Mouse (Mus musculus): ENCODE results near the gene Col2a1. TPM values are rescaled to one million over a fixed set of nuclear protein-coding genes. Genes with fewer than 3 reads are reported as not detected.

Gene Col2a1
- total RNA-seq (2017) = not detected in 2 replicates

DNA sequence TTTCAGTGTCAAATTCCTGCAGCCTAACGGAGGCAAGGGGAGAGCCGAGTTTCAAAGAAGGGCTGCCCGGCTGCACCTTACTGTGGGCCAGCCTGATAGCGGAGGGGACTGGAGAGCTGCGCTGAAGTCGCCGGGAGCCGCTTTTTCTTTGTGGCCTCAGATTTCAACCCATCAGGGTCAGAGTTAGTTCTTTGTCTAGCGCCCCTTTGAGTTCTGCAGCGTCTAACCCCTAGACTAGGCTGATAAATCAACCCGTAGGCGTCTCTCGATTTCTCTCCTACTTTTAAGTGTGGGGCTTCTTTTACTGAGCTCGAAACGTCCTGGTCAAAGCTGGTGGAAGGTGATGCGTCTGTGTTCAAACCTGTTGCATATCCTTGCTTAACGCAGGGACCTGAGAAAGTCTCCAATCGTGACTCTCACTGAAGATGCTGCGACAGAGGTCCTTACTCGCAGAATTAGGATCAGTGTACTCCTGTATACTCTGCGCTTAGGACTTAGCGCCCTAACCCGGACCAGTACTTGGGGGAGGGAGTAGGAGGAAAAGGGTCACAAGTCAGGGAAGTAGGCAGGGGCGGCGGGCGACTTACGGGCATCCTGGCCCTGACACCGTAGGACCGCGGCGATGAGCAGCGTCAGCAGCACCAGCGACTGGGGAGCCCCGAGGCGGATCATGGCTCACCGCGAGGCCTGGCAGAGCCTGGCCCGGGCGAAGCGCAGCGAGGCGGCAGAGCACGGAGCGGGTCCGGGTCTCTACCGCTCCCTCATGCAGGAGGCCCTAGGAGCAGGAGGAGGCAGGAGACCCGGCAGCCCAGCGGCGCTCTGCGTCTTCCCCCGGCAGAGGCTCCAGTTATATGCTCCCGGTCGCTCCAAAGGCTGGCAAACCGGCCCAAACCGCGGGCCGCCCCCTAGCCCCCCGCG, at the start of gene Col2a1:
Gene Col2a1, minus strand, starts transcription at position 874 of the 918 bp plus-strand sequence.
- ATAC-seq (ENCODE audit: extremely low read depth, insufficient number of reproducible peaks, low FRiP score, poor library complexity, severe bottlenecking) = no peak

GRCm38 (mm10) chr15:98051685-98052084, 47.2 kb upstream of the Col2a1 start:
- no peak for ATAC-seq (ENCODE audit: extremely low read depth, insufficient number of reproducible peaks, low FRiP score, poor library complexity, severe bottlenecking)

- no peak for ATAC-seq (ENCODE audit: extremely low read depth, insufficient number of reproducible peaks, low FRiP score, poor library complexity, severe bottlenecking)
Measured at GRCm38 (mm10) chr15:98048918-98049700, 44.6 kb upstream of the Col2a1 start.

DNA sequence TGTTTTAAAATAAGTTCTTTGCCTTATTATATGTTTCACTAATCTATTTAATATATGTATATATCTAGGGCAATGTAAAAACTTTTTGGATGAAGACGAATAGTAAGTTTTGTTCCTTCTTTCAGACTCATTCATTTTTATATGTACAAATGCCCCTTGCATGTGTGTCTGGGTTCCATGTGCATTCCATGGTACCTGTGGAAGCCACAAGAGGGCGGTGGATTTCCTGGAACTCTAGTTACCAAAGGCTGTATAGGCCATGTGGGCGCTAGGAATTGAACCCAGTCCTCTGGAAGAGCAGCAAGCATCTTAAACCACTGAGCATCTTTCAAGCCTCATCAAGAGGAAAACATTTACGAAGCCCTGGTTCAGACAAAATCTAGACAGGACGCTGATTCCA, 39.9 kb upstream of the Col2a1 start:
- ATAC-seq (ENCODE audit: extremely low read depth, insufficient number of reproducible peaks, low FRiP score, poor library complexity, severe bottlenecking) = no peak

- ATAC-seq (ENCODE audit: extremely low read depth, insufficient number of reproducible peaks, low FRiP score, poor library complexity, severe bottlenecking) = no peak
Measured at GRCm38 (mm10) chr15:98043967-98044366, 39.5 kb upstream of the Col2a1 start.

- ATAC-seq (ENCODE audit: extremely low read depth, insufficient number of reproducible peaks, low FRiP score, poor library complexity, severe bottlenecking) = no peak
Measured at GRCm38 (mm10) chr15:98042508-98042907, 38.0 kb upstream of the Col2a1 start.

GRCm38 (mm10) chr15:98039682-98040081, 35.2 kb upstream of the Col2a1 start:
- ATAC-seq (ENCODE audit: extremely low read depth, insufficient number of reproducible peaks, low FRiP score, poor library complexity, severe bottlenecking) = no peak

GRCm38 (mm10) chr15:98036578-98036977, 32.1 kb upstream of the Col2a1 start:
- ATAC-seq (ENCODE audit: extremely low read depth, insufficient number of reproducible peaks, low FRiP score, poor library complexity, severe bottlenecking) = no peak

- no peak for ATAC-seq (ENCODE audit: extremely low read depth, insufficient number of reproducible peaks, low FRiP score, poor library complexity, severe bottlenecking)
Measured at GRCm38 (mm10) chr15:98035076-98035755, 30.7 kb upstream of the Col2a1 start.

DNA sequence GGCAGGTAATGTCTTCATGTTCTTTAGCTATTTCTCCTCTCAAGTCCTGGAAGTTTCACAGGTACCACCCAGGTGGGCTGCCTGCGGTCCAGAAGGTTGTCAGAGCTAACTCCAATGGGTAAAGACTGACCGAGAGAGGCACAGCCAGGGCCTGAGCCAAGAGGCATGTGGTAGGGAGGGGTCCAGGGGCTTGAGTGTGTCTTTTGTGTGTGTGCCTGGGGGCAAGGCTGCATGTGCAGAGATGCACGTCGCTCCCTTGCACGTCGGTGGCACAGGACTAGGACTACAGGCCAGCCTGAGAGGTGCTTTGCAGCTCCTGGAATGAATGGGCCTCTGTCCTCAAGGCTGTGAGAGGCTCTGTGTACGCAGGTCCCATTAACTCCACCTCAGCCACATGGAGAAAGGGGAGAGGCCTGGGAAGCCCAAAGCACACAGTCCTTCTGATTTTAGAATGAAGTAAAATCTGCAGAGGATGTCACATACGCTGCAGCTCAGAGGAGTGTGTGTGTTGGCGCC, 28.8 kb upstream of the Col2a1 start:
- ATAC-seq (ENCODE audit: extremely low read depth, insufficient number of reproducible peaks, low FRiP score, poor library complexity, severe bottlenecking) = no peak

- no peak for ATAC-seq (ENCODE audit: extremely low read depth, insufficient number of reproducible peaks, low FRiP score, poor library complexity, severe bottlenecking)
Measured at GRCm38 (mm10) chr15:98029798-98030197, 25.3 kb upstream of the Col2a1 start.

DNA sequence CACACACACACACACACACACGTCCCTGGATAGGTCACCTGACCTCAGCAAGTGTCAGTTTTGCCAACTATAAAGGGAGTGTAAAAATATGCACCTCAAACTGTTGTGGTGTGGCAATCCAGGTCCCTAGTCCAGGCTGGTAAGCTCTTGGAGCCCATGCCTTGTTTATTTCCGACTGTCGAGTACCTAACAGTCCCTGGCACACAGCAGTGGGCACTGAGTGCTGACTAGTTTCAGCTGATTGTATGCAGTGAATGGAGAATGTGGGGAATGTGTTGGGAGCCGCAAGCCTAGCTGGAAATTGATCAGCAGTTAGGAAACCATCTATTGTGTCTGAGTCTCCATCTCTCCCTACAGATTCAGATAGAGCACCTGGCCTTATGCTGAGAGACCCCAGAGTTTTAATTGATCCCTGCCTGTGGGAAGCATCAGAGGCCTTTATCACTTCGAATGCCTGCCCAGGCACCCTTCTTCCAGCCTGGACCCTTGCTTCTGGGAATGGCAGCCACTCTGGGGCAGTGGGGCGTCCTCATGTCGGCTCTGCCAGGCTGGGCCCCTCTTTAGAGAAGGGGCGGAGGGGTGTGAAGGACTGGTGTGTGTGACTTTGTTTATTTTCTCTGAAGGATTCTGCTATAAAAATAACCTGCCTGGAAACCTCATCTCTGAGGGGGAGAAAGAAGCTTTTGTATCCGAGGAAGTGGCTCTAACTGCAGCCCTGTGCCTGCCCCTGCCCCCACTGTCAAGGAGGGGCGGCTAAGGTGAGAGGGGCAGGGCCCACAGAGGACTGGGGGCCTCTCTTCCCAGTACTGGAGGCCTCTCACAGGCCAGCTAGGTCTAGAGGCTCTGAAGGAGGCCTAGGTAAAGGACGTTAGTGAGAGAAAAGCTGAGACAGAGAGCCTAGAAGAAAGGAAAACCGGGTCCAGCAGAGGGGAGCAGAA, 22.7 kb upstream of the Col2a1 start:
- no peak for ATAC-seq (ENCODE audit: extremely low read depth, insufficient number of reproducible peaks, low FRiP score, poor library complexity, severe bottlenecking)

DNA sequence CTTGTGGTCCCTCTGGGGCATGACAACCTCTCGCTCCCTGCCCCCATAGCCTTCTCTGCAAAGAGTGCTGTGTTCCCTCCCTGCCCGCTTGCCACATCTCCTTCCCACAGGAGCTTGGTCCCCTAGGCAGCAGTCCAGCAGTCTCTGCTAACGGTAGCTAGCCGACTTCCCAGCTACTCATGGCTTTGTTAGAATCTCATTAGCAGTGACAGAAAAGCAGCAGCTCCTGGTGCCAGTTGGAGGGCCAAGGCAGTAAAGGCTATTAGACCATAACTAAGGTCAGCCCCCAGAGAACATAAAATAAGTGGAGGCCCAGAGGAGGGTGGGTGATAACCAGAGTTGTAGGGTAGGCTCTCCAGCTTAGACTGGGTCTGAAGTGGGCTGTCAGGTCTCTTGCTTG, 21.1 kb upstream of the Col2a1 start:
- ATAC-seq (ENCODE audit: extremely low read depth, insufficient number of reproducible peaks, low FRiP score, poor library complexity, severe bottlenecking) = no peak

DNA sequence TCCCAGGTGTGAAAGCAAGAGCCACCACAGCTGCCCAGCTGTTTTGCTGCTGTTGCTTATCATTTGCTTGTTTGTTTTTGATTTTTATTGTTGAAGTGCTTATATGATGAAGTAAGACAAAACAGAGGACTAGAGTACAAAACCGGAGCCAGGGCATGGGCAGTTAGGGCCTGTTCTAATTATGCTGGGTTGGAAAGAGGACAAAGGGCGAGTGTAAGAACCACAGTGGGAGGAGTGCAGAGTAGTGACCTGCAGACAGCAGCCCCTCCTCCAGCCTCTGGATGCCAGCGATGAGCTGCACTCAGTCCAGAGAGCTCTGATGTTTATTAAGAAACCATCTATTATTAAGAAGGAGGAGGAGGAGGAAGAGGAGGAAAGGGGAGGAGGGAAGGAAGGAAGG, 18.6 kb upstream of the Col2a1 start:
- ATAC-seq (ENCODE audit: extremely low read depth, insufficient number of reproducible peaks, low FRiP score, poor library complexity, severe bottlenecking) = no peak

DNA sequence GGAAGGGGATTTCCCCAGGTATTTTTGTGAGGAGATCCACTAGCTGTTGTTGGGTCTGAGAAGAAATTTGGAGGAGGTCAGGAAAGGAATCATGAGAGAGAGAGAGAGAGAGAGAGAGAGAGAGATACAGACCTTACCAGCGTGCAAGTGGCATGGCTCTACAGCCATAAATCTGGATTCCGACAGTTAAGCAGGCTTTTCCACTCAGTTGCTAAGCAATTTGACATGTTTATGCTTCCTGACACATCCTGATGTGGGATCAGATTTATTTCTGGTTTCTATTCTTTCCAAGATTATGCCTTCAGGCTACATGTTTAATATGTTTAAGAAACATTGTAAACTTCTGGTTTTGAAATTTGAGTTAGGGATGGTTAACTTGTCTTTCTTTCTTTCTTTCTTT, 17.4 kb upstream of the Col2a1 start:
- no peak for ATAC-seq (ENCODE audit: extremely low read depth, insufficient number of reproducible peaks, low FRiP score, poor library complexity, severe bottlenecking)

- ATAC-seq (ENCODE audit: extremely low read depth, insufficient number of reproducible peaks, low FRiP score, poor library complexity, severe bottlenecking) = no peak
Measured at GRCm38 (mm10) chr15:98019047-98019446, 14.6 kb upstream of the Col2a1 start.

GRCm38 (mm10) chr15:98017925-98018324, 13.4 kb upstream of the Col2a1 start:
- no peak for ATAC-seq (ENCODE audit: extremely low read depth, insufficient number of reproducible peaks, low FRiP score, poor library complexity, severe bottlenecking)

DNA sequence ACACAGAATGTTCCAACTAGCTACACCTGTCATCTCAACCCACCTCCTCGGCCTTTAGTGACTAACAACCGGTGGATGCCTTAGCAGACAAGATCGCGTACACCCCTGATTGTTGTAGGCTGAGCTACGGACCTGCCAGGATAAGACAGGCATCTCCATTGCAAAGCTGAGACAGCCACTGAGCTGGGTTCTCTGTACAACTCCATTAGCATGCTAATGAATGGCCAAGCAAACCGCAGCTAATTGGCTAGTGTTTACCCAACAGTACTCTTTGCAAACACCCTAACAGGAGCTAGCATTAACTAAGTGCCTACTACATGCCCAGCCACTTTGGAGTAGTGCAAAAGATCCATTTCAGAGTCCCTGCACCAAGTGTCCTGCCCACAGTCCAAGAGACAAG, 8.3 kb upstream of the Col2a1 start:
- ATAC-seq (ENCODE audit: extremely low read depth, insufficient number of reproducible peaks, low FRiP score, poor library complexity, severe bottlenecking) = no peak
